Comparison of ENCODE assay signal across 8 mouse cellular contexts in the genomic region with DNA sequence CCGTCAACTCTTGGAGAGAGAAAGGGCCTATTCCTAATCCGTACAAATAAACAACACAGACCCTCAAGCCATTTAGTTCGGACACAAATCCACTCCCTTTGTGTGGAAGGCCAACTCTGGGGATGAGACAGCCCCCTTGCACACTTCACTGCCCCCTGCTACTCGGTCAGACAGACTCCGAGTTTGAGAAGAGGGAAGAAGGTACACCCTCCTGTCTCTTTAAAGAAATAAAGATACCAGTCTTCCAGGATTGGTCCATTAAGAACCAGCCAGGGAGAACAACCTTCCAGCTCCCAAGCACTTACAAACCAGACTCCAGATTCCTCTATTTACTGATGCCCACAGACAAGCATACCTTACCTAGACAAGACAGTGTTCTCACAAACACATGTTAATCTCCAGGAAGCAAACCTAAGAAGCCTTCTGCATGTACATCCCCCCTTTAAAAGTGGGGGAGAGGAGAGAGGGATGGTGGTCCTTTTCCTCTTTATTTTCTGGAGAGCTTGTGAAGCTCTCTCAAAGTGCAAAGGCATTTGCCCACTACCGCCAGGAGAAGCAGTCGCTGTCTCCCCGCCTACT.
DNase-seq lines count a peak whose midpoint lies in the region; ATAC-seq lines count a peak whose summit lies in the region.

No protein-coding gene starts in this region.

- H3K4me3 ChIP-seq in liver, embryonic 11.5 days (ENCODE audit: low read depth, low read length), result no peak overlapping the region
- H3K4me3 ChIP-seq in liver, embryonic 12.5 days, result no peak overlapping the region
- peak overlapping the region; percentile 33 for H3K4me3 ChIP-seq in embryonic facial prominence, embryonic 11.5 days (ENCODE audit: low read depth, low read length)
- H3K4me3 ChIP-seq in intestine, embryonic 15.5 days (replicated peaks), result peak overlapping the region; percentile 19
- H3K4me3 ChIP-seq in neural tube, embryonic 11.5 days (ENCODE audit: low read depth, low read length), result peak overlapping the region; percentile 32

- no peak overlapping the region for H3K9ac ChIP-seq in liver, embryonic 11.5 days (ENCODE audit: low read depth, low read length)
- H3K9ac ChIP-seq in liver, embryonic 12.5 days, result no peak overlapping the region
- H3K9ac ChIP-seq in embryonic facial prominence, embryonic 11.5 days (replicated peaks; ENCODE audit: low read length), result peak overlapping the region; percentile 65
- H3K9ac ChIP-seq in intestine, embryonic 15.5 days, result no peak overlapping the region
- peak overlapping the region; percentile 67 for H3K9ac ChIP-seq in neural tube, embryonic 11.5 days (ENCODE audit: low read length)

- no peaks in the 10 kb centered on the region for H3K9me3 ChIP-seq in liver, embryonic 11.5 days (ENCODE audit: control insufficient read depth, low read length)
- no peaks in the 10 kb centered on the region for H3K9me3 ChIP-seq in liver, embryonic 12.5 days (replicated peaks)
- H3K9me3 ChIP-seq in embryonic facial prominence, embryonic 11.5 days (replicated peaks; ENCODE audit: control insufficient read depth, low read length), result no peaks in the 10 kb centered on the region
- no peaks in the 10 kb centered on the region for H3K9me3 ChIP-seq in intestine, embryonic 15.5 days
- no peaks in the 10 kb centered on the region for H3K9me3 ChIP-seq in neural tube, embryonic 11.5 days (ENCODE audit: control insufficient read depth, low read length)

- H3K27ac ChIP-seq in liver, embryonic 11.5 days (ENCODE audit: low read depth, low read length), result no peak overlapping the region
- no peak overlapping the region for H3K27ac ChIP-seq in liver, embryonic 12.5 days
- H3K27ac ChIP-seq in embryonic facial prominence, embryonic 11.5 days (replicated peaks; ENCODE audit: low read depth, low read length), result peak overlapping the region; percentile 93
- peak overlapping the region; percentile 51 for H3K27ac ChIP-seq in intestine, embryonic 15.5 days
- H3K27ac ChIP-seq in neural tube, embryonic 11.5 days (ENCODE audit: low read depth, low read length), result peak overlapping the region; percentile 98

- H3K36me3 ChIP-seq in liver, embryonic 11.5 days (ENCODE audit: control insufficient read depth, insufficient read depth, low read length), result no peaks in the 10 kb centered on the region
- no peaks in the 10 kb centered on the region for H3K36me3 ChIP-seq in liver, embryonic 12.5 days
- H3K36me3 ChIP-seq in embryonic facial prominence, embryonic 11.5 days (replicated peaks; ENCODE audit: control insufficient read depth, insufficient read depth, low read depth, low read length), result no peaks in the 10 kb centered on the region
- no peaks in the 10 kb centered on the region for H3K36me3 ChIP-seq in intestine, embryonic 15.5 days
- no peaks in the 10 kb centered on the region for H3K36me3 ChIP-seq in neural tube, embryonic 11.5 days (ENCODE audit: control insufficient read depth, insufficient read depth, low read length)

- no peak for ATAC-seq in liver, embryonic 11.5 days (replicated peaks; ENCODE audit: low FRiP score)
- ATAC-seq in liver, embryonic 12.5 days, result no peak
- peak; percentile 10 for ATAC-seq in embryonic facial prominence, embryonic 11.5 days (replicated peaks; ENCODE audit: insufficient number of reproducible peaks, low FRiP score, low TSS enrichment, low read depth)
- no peak; the same call in 1 of the 2 replicates for ATAC-seq in intestine, embryonic 15.5 days
- 0 out of 2 replicates have a peak, but pooled peaks have one; percentile 20 for ATAC-seq in neural tube, embryonic 11.5 days (ENCODE audit: insufficient read depth, low FRiP score, low TSS enrichment)
- no peak for ATAC-seq in granulocyte monocyte progenitor cell, adult 5-6 weeks (replicated peaks; ENCODE audit: poor library complexity, severe bottlenecking)

- 43% methylated on average over 8 of the region's 8 CpGs for WGBS in liver, embryonic 11.5 days
- 45% methylated on average over 8 of the region's 8 CpGs for WGBS in liver, embryonic 12.5 days (ENCODE audit: insufficient replicate concordance)
- 5% methylated on average over 8 of the region's 8 CpGs for WGBS in embryonic facial prominence, embryonic 11.5 days
- WGBS in intestine, embryonic 15.5 days, result 39% methylated on average over 8 of the region's 8 CpGs
- 4% methylated on average over 8 of the region's 8 CpGs for WGBS in neural tube, embryonic 11.5 days

- H3K27me3 ChIP-seq in liver, embryonic 11.5 days (replicated peaks; ENCODE audit: control insufficient read depth, insufficient read depth, low read length), result peaks cover 17% of the 10 kb centered on the region
- peaks cover 33% of the 10 kb centered on the region for H3K27me3 ChIP-seq in liver, embryonic 12.5 days (replicated peaks)
- no peaks in the 10 kb centered on the region for H3K27me3 ChIP-seq in embryonic facial prominence, embryonic 11.5 days (ENCODE audit: control insufficient read depth, insufficient read depth, low read length)
- H3K27me3 ChIP-seq in intestine, embryonic 15.5 days (replicated peaks), result no peaks in the 10 kb centered on the region
- no peaks in the 10 kb centered on the region for H3K27me3 ChIP-seq in neural tube, embryonic 11.5 days (ENCODE audit: control insufficient read depth, insufficient read depth, low read length)

- peak overlapping the region; percentile 50; the same call in 1 of the 2 replicates for H3K4me2 ChIP-seq in liver, embryonic 11.5 days
- H3K4me2 ChIP-seq in liver, embryonic 12.5 days, result no peak overlapping the region
- H3K4me2 ChIP-seq in embryonic facial prominence, embryonic 11.5 days (ENCODE audit: low read depth, low read length), result peak overlapping the region; percentile 64
- H3K4me2 ChIP-seq in intestine, embryonic 15.5 days (replicated peaks), result peak overlapping the region; percentile 53
- peak overlapping the region; percentile 66 for H3K4me2 ChIP-seq in neural tube, embryonic 11.5 days (ENCODE audit: low read depth)

- no peak for DNase-seq in liver, embryonic 11.5 days (ENCODE audit: low spot score)
- DNase-seq in embryonic facial prominence, embryonic 11.5 days (ENCODE audit: low spot score), result no peak
- DNase-seq in neural tube, embryonic 11.5 days (ENCODE audit: low spot score), result peak; percentile 37
- no peak for DNase-seq in adrenal gland, postnatal 4 days (ENCODE audit: low spot score in 2 of 2)
- no peak for DNase-seq in urinary bladder, postnatal 4 days (ENCODE audit: low spot score in 2 of 2)

- H3K4me1 ChIP-seq in liver, embryonic 11.5 days (replicated peaks; ENCODE audit: control insufficient read depth, insufficient read depth, low read length), result no peaks in the 10 kb centered on the region
- 0 out of 2 replicates have a peak, but pooled peaks cover 3% of the 10 kb centered on the region for H3K4me1 ChIP-seq in liver, embryonic 12.5 days
- 0 out of 2 replicates have a peak, but pooled peaks cover 8% of the 10 kb centered on the region for H3K4me1 ChIP-seq in embryonic facial prominence, embryonic 11.5 days (ENCODE audit: control insufficient read depth, insufficient read depth, low read length)
- H3K4me1 ChIP-seq in intestine, embryonic 15.5 days (replicated peaks), result peaks cover 17% of the 10 kb centered on the region
- H3K4me1 ChIP-seq in neural tube, embryonic 11.5 days (ENCODE audit: control insufficient read depth, insufficient read depth, low read length), result peaks cover 23% of the 10 kb centered on the region

Comparison
In these comparisons a context has a peak if more than half of its experiments do, and no peak if none do; other contexts are left out.
1. ATAC-seq: peak in embryonic facial prominence, embryonic 11.5 days (single experiment) and neural tube, embryonic 11.5 days (single experiment); none in liver, embryonic 11.5 days (single experiment), liver, embryonic 12.5 days (single experiment), intestine, embryonic 15.5 days (single experiment) and granulocyte monocyte progenitor cell, adult 5-6 weeks (single experiment).
2. H3K27ac ChIP-seq: peak in embryonic facial prominence, embryonic 11.5 days (single experiment), intestine, embryonic 15.5 days (single experiment) and neural tube, embryonic 11.5 days (single experiment); none in liver, embryonic 11.5 days (single experiment) and liver, embryonic 12.5 days (single experiment).
3. H3K4me3 ChIP-seq: peak in embryonic facial prominence, embryonic 11.5 days (single experiment), intestine, embryonic 15.5 days (single experiment) and neural tube, embryonic 11.5 days (single experiment); none in liver, embryonic 11.5 days (single experiment) and liver, embryonic 12.5 days (single experiment).
4. H3K9ac ChIP-seq: peak in embryonic facial prominence, embryonic 11.5 days (single experiment) and neural tube, embryonic 11.5 days (single experiment); none in liver, embryonic 11.5 days (single experiment), liver, embryonic 12.5 days (single experiment) and intestine, embryonic 15.5 days (single experiment).